Mouse (Mus musculus): ENCODE data around the gene Fam172a.

- no peak for TF ChIP-seq CTCF (IDR thresholded peaks at IDR 0.05; ENCODE audit: borderline replicate concordance, insufficient read depth, low read length)
- TF ChIP-seq POLR2A (IDR thresholded peaks at IDR 0.05; ENCODE audit: low read depth, low read length) = no peak
Observed at GRCm38 (mm10) chr13:78004649-78005048, 302.8 kb downstream of the Fam172a start.
